Mouse (Mus musculus): Measurements from ENCODE around the gene Commd6.
"Not testable (repeated sequence)": the region's sequence is repeated elsewhere in the genome, so short reads cannot be mapped to it uniquely, and the experiment has no call there.

The Commd6 gene

DNA sequence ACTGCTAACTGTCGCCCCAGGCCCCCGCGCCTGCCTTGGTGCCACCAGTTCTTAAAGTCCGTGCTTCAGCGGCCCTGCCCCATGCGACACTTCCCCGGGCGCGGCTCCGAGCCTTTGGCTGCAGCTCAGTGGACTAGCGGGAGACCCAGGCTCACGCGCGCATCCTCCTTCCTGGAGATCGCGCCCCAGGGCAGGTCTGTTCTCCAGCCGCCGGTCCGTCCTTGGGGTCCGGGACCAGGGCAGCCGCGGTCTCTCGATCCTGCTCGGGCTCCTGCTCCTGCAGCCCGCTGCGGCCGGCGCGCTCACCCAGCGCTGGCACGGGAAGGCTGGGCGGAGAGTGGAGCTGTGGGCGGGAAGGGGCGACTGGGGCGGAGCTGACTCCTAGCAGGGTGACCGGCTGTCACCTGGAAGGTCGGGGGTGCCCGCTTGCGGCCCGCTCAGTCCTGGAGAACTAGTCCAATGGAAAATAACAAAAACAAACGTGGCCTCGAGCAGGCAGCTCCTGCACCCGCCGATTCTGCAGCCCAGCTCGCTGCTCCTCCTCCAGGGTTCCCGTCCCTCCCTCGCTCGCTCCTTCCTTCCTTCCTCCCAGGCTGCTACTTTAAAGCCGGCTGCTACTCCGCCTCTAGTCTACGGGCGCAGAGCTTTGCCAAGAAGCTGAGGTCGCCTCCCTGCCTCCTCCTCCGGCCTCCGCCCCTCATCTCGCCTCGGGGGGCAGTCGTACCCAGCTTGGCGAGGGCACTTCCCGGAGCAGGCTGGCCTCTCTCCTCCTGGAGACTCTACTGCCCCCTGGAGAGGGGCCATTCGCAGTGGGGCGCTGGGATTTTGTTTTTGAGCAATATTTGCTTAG lies 31.7 kb downstream of the Commd6 start, which contains the start of gene Tbc1d4:
Gene Tbc1d4 (minus strand): TSS at position 673 of the 850 bp plus-strand sequence.
- DNase-seq (ENCODE audit: low spot score): peak; percentile 30

DNA sequence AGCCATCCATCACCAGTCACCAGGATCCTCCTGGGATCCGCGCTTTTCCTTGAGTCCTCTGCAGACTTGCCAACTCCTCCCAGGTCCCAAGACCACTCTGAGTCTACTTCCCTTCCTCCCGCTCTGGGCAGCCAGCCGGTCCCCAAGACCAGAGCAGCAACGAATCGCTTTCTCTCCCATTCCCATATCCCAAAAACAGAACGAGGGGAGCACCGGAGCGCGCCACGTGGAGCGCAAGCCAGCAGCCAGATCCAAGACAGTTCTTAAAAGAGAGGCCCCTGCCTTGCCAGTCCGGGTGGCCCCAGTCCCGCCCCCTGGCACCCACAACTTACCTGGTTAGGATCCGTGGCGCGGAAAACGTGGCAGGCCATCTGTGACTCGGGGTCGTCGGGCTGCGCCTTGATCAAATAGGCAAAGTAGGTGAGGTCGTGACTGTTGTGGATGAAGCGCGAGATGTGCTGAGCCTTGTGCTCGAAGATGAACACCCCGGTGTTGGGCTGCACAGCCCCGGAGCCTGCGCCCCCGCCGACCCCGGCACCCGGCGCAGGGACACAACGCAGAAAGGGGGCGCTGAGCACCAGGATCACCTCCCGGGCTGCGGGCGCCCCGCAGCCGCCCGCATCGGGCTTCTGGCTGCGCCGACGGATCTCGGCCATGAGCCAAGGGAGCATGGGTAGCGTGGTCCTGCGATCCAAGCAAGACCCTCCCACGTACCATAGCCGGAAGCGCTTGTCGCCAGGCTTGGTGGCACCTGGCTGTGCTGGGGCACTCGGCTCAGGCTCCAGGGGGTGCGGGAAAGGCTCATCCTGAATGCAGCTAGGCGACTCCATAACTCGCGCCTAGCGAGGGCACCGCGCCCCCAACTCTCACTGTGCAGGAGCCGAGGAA lies 32.6 kb downstream of the Commd6 start:
- peak; percentile 2 for DNase-seq (ENCODE audit: low spot score)

DNA sequence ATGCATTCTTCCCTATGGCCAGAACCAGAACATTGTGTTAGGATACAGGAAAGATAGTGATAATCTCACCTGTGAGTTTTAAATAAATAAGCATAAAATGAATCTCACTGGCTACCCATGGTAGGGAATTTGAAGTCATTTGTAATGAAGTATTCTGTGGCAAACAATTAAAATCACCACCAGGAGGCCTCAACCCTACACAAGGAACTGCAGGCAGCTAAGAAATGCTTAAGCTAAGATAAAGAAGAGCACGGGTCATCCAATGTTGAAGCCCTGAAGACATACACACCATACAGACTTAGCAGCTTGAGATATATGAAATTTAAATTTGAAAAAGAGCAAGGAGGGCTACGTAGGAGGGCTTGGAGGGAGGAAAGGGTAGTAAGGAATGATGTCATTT lies 34.6 kb downstream of the Commd6 start:
- DNase-seq (ENCODE audit: low spot score): no peak

DNA sequence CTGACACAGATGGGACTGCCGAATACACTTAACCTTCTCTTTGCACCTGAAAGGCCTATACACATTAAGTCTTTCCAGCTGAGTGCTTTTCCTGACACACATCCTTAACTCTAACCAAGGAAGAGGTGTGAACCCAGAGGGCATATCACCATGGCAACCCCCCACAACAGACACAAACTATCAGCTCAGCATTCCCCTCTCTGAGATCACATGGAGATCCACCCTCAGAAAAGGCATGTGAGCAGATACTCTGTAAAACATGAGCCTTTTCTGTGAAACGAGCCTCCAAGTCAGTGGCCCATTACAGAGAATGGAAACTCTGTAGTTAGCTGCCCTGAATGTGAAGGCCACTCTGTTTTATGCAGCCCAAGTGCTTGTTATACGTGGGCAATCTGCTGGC lies 37.6 kb downstream of the Commd6 start:
- DNase-seq (ENCODE audit: low spot score): no peak

DNA sequence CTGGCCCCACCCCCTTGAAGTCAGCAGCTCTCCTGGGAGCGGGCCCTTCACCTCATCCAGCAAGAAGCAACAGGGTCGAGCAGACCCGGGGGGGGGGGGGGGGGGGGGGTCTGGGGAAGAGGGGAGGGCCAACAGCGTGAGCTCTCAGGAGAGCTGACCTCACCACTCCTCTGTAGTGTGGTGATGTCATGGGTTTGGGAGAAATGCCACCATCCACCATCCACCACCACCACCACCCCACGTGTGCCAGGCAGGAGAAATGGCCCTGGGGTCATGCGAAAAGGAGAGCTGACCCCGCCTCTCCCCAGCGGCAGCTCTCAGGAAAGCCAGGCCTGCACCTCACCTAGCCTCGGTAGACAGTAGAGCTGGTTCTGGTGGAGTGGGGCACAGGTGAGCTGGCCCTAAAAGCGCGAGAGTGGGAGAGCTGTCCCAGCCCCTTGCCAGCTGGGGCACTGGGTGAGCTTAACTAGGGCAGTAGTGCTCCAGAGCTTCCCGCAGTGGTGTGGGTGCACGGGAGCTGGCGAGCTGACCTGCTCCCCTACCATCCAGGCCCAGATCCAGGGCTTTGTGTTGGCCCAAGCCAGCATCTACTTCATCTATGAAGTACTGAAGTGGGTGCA lies 43.3 kb downstream of the Commd6 start:
- DNase-seq (ENCODE audit: low spot score): no peak

DNA sequence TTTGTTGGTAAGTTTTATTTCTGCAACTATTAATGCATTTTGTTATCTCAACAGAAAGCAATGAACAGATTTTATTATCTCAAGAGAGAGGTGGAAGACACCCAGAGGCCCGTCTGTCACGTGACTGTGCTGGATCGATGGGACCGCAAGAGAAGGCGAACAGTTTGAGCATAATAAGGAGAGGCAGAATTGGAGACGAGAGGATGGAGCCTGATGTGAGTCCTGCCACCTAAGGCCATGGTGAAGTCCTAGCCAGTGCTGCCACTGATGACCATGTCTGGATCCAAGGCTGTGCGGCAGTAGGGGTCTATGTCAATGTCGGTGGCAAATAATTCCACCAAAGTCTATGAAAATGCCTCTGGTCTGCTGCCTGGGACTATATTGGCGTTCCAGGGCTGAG lies 43.8 kb downstream of the Commd6 start:
- DNase-seq (ENCODE audit: low spot score): no peak

DNA sequence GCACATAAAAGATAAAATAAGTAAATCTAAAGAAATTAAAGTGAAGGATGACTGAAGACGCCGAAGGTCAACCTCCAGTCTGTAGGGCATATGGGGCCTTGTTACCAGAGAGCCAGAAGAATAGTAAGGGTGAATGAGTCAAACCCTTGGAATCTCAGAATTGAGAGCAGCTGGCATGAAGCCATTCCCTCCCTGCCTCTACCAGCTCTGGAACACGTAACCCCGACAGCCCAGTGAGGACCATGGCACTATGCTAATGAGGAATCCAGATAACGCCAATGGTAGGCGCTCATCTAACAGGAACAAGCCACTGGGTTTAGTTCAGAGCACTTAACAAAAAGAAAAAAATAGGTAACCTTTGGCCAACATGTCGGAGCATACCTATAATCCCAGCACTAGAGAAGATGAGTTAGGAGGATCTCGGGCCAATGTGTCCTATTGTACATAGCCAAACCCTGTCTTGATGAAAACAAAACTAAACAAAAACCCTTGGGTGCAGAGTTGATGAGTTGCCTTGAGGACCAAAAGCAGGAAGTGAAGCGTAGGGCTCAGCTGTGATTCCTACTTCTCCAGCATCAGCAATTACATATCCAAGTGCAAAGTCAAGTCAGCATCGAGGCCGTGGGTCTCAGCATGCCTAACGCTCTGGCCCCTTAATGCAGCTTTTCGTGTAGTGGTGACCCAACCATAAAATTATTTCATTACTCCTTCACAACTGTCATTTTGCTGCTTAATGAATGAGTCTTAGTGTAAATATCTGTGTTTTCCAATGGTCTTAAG lies 45.0 kb downstream of the Commd6 start:
- DNase-seq (ENCODE audit: low spot score): no peak

DNA sequence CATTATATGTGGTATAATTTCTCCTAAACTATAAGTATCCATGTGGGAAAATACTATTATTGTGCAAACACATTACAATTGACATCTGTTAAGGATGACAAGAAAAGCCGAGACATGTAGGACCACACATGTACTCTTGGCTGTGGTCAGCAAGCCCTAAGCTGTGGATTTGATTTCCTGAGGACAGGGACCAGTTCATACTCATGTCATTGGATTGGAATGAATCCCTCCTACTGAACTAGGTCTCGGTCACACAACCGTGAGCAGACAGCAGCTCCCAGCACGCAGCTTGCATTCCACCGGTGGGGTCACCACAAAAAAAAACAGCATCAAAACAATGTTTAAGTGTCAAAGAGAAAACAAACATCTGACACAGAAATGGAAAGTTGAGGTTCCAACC lies 46.5 kb downstream of the Commd6 start:
- DNase-seq (ENCODE audit: low spot score): no peak

DNA sequence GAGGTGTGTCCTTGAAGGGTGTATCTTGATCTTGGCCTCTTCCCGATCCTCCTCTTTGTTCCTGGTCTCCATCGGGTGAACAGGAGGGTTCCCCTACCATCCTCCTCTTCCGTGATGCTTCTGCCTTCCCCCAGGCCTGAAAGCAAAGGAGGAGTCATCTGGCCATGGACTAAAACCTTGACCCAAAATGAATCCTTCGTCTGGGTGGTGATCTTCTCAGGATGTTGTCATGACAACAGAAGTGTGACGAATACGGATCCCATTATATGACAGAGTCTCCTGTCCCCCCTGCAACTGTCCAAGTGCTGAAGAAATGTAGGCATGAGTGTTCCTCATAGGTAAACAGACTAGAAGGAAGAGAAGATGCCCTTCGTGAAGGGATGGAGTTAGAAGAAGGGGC lies 47.1 kb downstream of the Commd6 start:
- DNase-seq (ENCODE audit: low spot score): no peak

DNA sequence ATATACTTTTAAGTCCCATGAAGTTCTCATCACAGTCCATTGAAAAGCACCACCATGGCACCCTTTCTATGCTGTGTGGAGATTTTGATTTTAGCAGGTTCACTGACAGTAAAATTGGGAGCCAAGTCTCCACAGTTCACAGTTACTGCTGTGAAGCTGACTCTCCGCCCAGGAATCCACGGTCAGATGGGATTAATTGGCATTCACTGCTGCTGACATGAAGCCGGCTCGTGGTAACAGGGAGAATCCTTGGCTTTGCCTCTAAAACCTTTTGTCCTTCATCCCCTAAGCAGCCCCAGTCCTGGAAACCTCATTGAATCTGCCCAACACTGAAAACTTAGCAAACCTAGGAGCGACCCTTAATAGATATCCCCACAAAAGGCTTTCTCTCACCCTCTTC lies 49.4 kb downstream of the Commd6 start:
- no peak for DNase-seq (ENCODE audit: low spot score)

DNA sequence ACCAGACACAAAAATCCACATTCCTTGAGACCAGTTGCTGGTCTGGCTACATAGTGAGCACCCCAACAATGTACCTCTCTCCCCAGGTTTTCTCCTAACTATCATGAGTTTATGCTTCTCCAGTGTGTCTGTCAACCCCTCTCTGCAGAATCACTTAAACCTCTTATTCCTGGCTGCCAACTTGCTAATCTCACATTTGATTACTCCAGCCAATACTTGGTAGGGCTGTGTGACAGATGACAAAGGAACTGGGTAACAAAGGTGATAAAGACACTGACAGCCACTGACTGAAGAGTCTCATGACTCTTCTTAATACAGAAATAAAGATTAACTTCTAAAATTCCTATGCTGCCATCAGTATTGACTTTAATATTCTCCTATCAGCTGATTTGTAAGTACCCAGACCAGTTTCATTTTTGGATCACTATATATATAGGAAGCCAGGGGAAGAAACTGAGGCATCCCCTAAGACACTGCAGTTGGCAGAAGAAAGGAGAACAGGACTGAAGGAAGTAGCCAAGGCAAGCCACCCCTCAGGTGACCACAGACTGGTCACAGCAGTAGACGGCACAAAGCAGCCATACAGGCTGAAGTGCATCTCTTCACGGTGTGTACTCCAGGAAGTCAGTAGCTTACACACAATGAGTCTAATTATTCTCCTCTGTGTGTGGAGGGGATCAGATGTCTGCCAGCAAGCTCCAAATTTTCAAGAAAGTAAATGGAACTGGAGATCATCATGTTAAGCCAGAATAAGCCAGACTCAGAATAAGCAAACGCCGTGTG lies 52.1 kb downstream of the Commd6 start:
- DNase-seq (ENCODE audit: low spot score): not testable (repeated sequence)

DNA sequence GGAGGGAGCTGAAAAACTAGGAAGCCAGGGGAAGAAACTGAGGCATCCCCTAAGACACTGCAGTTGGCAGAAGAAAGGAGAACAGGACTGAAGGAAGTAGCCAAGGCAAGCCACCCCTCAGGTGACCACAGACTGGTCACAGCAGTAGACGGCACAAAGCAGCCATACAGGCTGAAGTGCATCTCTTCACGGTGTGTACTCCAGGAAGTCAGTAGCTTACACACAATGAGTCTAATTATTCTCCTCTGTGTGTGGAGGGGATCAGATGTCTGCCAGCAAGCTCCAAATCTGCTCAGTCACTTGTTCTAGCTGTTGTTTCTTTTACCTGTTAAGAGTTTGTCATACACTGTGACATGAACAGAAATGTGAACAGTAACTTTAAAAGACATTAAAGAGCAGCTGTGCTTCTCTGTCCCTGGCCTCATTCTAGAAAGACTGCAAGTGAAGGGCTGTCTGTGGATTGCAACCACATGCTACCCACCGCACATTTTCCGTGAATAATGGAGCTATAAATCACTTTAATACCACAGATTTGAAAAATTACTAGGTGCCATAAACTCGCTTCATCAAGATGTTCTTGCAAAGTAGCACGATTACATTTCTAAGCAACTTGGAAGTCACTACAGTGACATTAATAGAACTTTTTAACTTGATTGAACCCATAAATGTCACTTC lies 53.0 kb downstream of the Commd6 start:
- not testable (repeated sequence) for DNase-seq (ENCODE audit: low spot score)

DNA sequence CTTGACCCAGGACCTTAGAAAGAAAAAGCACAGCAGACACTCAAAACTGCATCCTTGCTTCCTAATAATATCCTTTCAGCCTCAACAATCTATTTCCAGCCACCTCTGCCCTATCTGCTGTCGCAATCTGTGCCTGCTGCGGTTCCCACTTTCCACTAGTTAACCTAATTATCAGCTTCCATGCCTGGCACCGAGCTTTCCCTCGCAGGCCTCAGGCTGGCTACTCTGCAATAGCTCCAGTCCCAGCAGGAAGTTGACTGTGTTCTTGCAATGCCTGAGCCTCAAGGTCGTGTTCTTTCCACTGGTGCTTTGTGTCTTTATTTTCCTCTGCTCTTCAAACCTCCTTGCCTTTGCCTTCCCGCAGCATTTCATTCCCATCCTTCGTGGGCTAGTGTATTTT lies 54.4 kb downstream of the Commd6 start:
- no peak for DNase-seq (ENCODE audit: low spot score)
